Mouse (Mus musculus) kidney, embryonic 14.5 days (tissue): ENCODE data around the gene Opcml. TPM values are rescaled to one million over a fixed set of nuclear protein-coding genes. Genes with fewer than 3 reads are reported as not detected.

Experiments
- ATAC-seq: fragments of 200-750 bp; cut with Nextera tagmentation; 2 replicates; pipeline ENCODE4 v1.8.0; 2017; ENCODE audit warnings: moderate number of reproducible peaks, mild to moderate bottlenecking, moderate TSS enrichment, moderate library complexity; ENCODE audit not compliant: low FRiP score, low TSS enrichment
- H3K27ac ChIP-seq: fragments of 300-500 bp; sonication (generic); 2 replicates; pipeline ENCODE4 v1.5.1; 2014; ENCODE audit warnings: low read depth, mild to moderate bottlenecking, low read length, moderate library complexity, mixed read lengths
- H3K27me3 ChIP-seq: fragments of 300-500 bp; sonication (generic); 2 replicates; pipeline ENCODE4 v1.6.1; 2014; ENCODE audit warnings: mild to moderate bottlenecking, low read length; ENCODE audit not compliant: control insufficient read depth, insufficient read depth
- H3K36me3 ChIP-seq: fragments of 300-500 bp; sonication (generic); 2 replicates; pipeline ENCODE4 v1.6.1; 2014; ENCODE audit warnings: low read length, mixed read lengths; ENCODE audit not compliant: control insufficient read depth, insufficient read depth
- H3K4me1 ChIP-seq: fragments of 300-500 bp; sonication (generic); 2 replicates; pipeline ENCODE4 v1.6.1; 2014; ENCODE audit warnings: low read length, mixed read lengths; ENCODE audit not compliant: control insufficient read depth, insufficient read depth
- H3K4me2 ChIP-seq: fragments of 300-500 bp; sonication (generic); replicated peaks from 2 replicates; pipeline ENCODE4 v1.6.1; 2014; ENCODE audit warnings: low read depth, mild to moderate bottlenecking, low read length
- H3K4me3 ChIP-seq: fragments of 300-500 bp; sonication (generic); 2 replicates; pipeline ENCODE4 v1.5.1; 2014; ENCODE audit warnings: mild to moderate bottlenecking, low read length
- H3K9ac ChIP-seq: fragments of 300-500 bp; sonication (generic); 2 replicates; pipeline ENCODE4 v1.6.1; 2014; ENCODE audit warnings: low read depth, mild to moderate bottlenecking, low read length, moderate library complexity
- H3K9me3 ChIP-seq: fragments of 300-500 bp; sonication (generic); 2 replicates; pipeline ENCODE4 v1.6.1; 2016; ENCODE audit warnings: low read length; ENCODE audit not compliant: control insufficient read depth
- WGBS: fragments of 180-500 bp; shearing (Covaris S2); extraction: QIAGEN DNeasy Blood & Tissue Kit; methylation state at CpG from one replicate; pipeline ENCODE4 v1.1.7; 2014; 5-methylcytosine and 5-hydroxymethylcytosine counted together
- polyA plus RNA-seq: library from polyadenylated mRNA; unstranded; fragments of >200 nt; fragmentation: Nextera tagmentation; extraction: Ambion mirVana; gene quantifications from 2 replicates; pipeline ENCODE4 v1.2.1, GENCODE M21; 2014

Opcml gene
- polyA plus RNA-seq, 1 experiment from 2014 or later = 1.9 TPM

GRCm38 (mm10) chr9:27923945-27924825 is 133.6 kb downstream of the Opcml start:
- H3K36me3 ChIP-seq = no peaks in the 10 kb centered on the region
- H3K4me2 ChIP-seq = no peak overlapping the region
- H3K9ac ChIP-seq = no peak overlapping the region
- H3K4me3 ChIP-seq = no peak overlapping the region
- no peaks in the 10 kb centered on the region for H3K9me3 ChIP-seq
- no peak for ATAC-seq
- H3K27ac ChIP-seq = no peak overlapping the region
- WGBS = 44% methylated on average over 4 of the region's 4 CpGs
- no peaks in the 10 kb centered on the region for H3K4me1 ChIP-seq
- H3K27me3 ChIP-seq = no peaks in the 10 kb centered on the region

GRCm38 (mm10) chr9:27925650-27926049 is 135.1 kb downstream of the Opcml start:
- WGBS = 57% methylated on average over 2 of the region's 2 CpGs
- H3K36me3 ChIP-seq = no peaks in the 10 kb centered on the region
- no peak overlapping the region for H3K9ac ChIP-seq
- no peak overlapping the region for H3K27ac ChIP-seq
- no peak overlapping the region for H3K4me3 ChIP-seq
- ATAC-seq = no peak
- no peaks in the 10 kb centered on the region for H3K9me3 ChIP-seq
- no peaks in the 10 kb centered on the region for H3K27me3 ChIP-seq
- no peak overlapping the region for H3K4me2 ChIP-seq
- no peaks in the 10 kb centered on the region for H3K4me1 ChIP-seq

GRCm38 (mm10) chr9:27937253-27937652 is 146.7 kb downstream of the Opcml start:
- H3K4me3 ChIP-seq = no peak overlapping the region
- no peak overlapping the region for H3K27ac ChIP-seq
- H3K27me3 ChIP-seq = no peaks in the 10 kb centered on the region
- no peaks in the 10 kb centered on the region for H3K9me3 ChIP-seq
- H3K4me1 ChIP-seq = no peaks in the 10 kb centered on the region
- H3K9ac ChIP-seq = no peak overlapping the region
- peak; percentile 57; the same call in 1 of the 2 replicates for ATAC-seq
- no peaks in the 10 kb centered on the region for H3K36me3 ChIP-seq
- H3K4me2 ChIP-seq = no peak overlapping the region

GRCm38 (mm10) chr9:27937660-27938059 is 147.1 kb downstream of the Opcml start:
- no peak overlapping the region for H3K9ac ChIP-seq
- ATAC-seq = peak; percentile 20; the same call in 1 of the 2 replicates
- no peak overlapping the region for H3K4me3 ChIP-seq
- WGBS = 16% methylated on average over 5 of the region's 5 CpGs
- no peaks in the 10 kb centered on the region for H3K9me3 ChIP-seq
- H3K27ac ChIP-seq = no peak overlapping the region
- no peaks in the 10 kb centered on the region for H3K27me3 ChIP-seq
- no peaks in the 10 kb centered on the region for H3K36me3 ChIP-seq
- no peak overlapping the region for H3K4me2 ChIP-seq
- no peaks in the 10 kb centered on the region for H3K4me1 ChIP-seq

GRCm38 (mm10) chr9:27945323-27946010 is 154.9 kb downstream of the Opcml start:
- Histone ChIP-seq H3K4me1 (no peaks in the 10 kb centered on the region), H3K27me3 (no peaks in the 10 kb centered on the region), H3K4me3 (no peak overlapping the region), H3K9ac (no peak overlapping the region), H3K36me3 (no peaks in the 10 kb centered on the region), H3K9me3 (no peaks in the 10 kb centered on the region), H3K27ac (no peak overlapping the region), H3K4me2 (no peak overlapping the region)
- 29% methylated on average over 11 of the region's 11 CpGs for WGBS
- ATAC-seq = no peak

GRCm38 (mm10) chr9:27951110-27951509 is 160.5 kb downstream of the Opcml start:
- Histone ChIP-seq H3K4me2 (no peak overlapping the region), H3K9me3 (no peaks in the 10 kb centered on the region), H3K27ac (no peak overlapping the region), H3K4me3 (no peak overlapping the region), H3K9ac (no peak overlapping the region), H3K4me1 (no peaks in the 10 kb centered on the region), H3K27me3 (no peaks in the 10 kb centered on the region), H3K36me3 (no peaks in the 10 kb centered on the region)
- 64% methylated on average over 5 of the region's 5 CpGs for WGBS
- no peak for ATAC-seq

- no peaks in the 10 kb centered on the region for H3K9me3 ChIP-seq
- no peak overlapping the region for H3K9ac ChIP-seq
- no peak overlapping the region for H3K4me2 ChIP-seq
- no peaks in the 10 kb centered on the region for H3K27me3 ChIP-seq
- ATAC-seq = no peak
- no peaks in the 10 kb centered on the region for H3K36me3 ChIP-seq
- no peaks in the 10 kb centered on the region for H3K4me1 ChIP-seq
- H3K27ac ChIP-seq = no peak overlapping the region
- H3K4me3 ChIP-seq = no peak overlapping the region
- 89% methylated on average over 3 of the region's 3 CpGs for WGBS
Observed at GRCm38 (mm10) chr9:27961682-27962081, 171.1 kb downstream of the Opcml start.

GRCm38 (mm10) chr9:27963385-27963784 is 172.8 kb downstream of the Opcml start:
- H3K4me3 ChIP-seq = no peak overlapping the region
- H3K4me1 ChIP-seq = no peaks in the 10 kb centered on the region
- H3K27ac ChIP-seq = no peak overlapping the region
- no peak for ATAC-seq
- no peaks in the 10 kb centered on the region for H3K9me3 ChIP-seq
- no peak overlapping the region for H3K4me2 ChIP-seq
- H3K27me3 ChIP-seq = no peaks in the 10 kb centered on the region
- H3K36me3 ChIP-seq = no peaks in the 10 kb centered on the region
- WGBS = 44% methylated on average over 2 of the region's 2 CpGs
- no peak overlapping the region for H3K9ac ChIP-seq

- Histone ChIP-seq H3K4me1 (no peaks in the 10 kb centered on the region), H3K27me3 (no peaks in the 10 kb centered on the region), H3K27ac (no peak overlapping the region), H3K9me3 (no peaks in the 10 kb centered on the region), H3K4me3 (no peak overlapping the region), H3K36me3 (no peaks in the 10 kb centered on the region), H3K4me2 (no peak overlapping the region), H3K9ac (no peak overlapping the region)
- 82% methylated on average over 10 of the region's 10 CpGs for WGBS
- no peak for ATAC-seq
Observed at GRCm38 (mm10) chr9:27964902-27965550, 174.5 kb downstream of the Opcml start.
